Mouse (Mus musculus): ENCODE data around the gene Cox7a1. TPM values are rescaled to one million over a fixed set of nuclear protein-coding genes. Genes with fewer than 3 reads are reported as not detected.
A peak's percentile ranks its signal among the peaks of the same experiment; 100 is the strongest.

Cox7a1 gene
- 11.7 and 13.8 TPM in 2 replicates for polyA plus RNA-seq (2015; fragmentation: Nextera tagmentation; extraction: Ambion mirVana)

DNA sequence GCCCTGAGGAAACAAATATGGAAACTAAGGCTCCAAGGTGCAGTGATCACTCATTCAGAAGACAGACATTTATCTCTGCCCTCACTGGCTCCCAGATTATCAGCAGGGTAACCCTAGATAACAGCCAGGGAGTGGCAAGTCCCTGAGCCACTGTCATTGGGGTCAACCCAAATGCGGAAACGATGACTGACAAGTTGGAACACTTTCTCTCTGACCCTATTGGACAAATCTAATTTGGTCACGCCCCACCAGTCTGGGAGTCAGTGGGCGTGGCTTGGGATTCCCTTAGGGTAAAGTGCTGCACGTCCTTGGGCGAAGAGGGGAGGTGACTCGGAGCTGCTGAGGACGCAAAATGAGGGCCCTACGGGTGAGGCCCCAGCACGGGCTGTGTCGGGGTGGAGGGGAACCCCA is at the start of gene Cox7a1:
Gene Cox7a1, plus strand, starts transcription at position 266 of the 411 bp plus-strand sequence.
- Histone ChIP-seq H3K9ac (replicated peaks; ENCODE audit: low read length) (peak within 1 kb of the TSS; percentile 37; the same call in 1 of the 2 replicates), H3K36me3 (ENCODE audit: insufficient read depth, low read length) (peaks cover 29% of the 10 kb centered on the region), H3K27ac (ENCODE audit: low read length) (no peak within 1 kb of the TSS; the same call in 1 of the 2 replicates), H3K4me3 (ENCODE audit: low read length) (peak within 1 kb of the TSS; percentile 31), H3K27me3 (ENCODE audit: insufficient read depth, low read length) (no peaks in the 10 kb centered on the region), H3K4me1 (ENCODE audit: insufficient read depth, low read length) (peaks cover 10% of the 10 kb centered on the region; the same call in 1 of the 2 replicates), H3K4me2 (replicated peaks; ENCODE audit: low read depth, low read length) (peak within 1 kb of the TSS; percentile 54), H3K9me3 (ENCODE audit: low read length) (no peaks in the 10 kb centered on the region)
- ATAC-seq (ENCODE audit: low FRiP score, low TSS enrichment) = peak; percentile 76
- WGBS = 1% methylated on average over 11 of the region's 11 CpGs

DNA sequence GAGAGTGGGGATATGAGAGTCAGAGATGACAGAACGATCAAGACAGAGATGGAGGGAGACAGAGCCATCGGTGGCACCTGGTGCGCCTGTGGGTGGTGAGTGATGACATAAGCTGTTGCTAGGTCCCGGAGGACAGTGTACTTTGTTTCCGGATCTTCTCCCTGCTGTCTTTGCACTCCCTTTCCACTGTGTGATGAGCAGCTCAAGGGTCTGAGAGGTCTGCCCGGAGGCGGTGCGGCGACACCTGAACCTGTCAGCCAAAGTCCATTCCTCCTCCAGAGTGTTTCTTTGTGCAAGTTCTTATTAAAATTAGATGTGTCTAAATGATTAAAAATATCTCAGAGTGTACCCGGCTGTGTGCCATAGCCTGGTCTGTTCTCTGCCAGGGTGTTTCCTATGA is 47.1 kb upstream of the Cox7a1 start:
- no peak for ATAC-seq (ENCODE audit: low FRiP score, low TSS enrichment)
- peaks cover 44% of the 10 kb centered on the region for H3K36me3 ChIP-seq (ENCODE audit: insufficient read depth, low read length)
- H3K4me1 ChIP-seq (ENCODE audit: insufficient read depth, low read length) = no peaks in the 10 kb centered on the region
- no peak overlapping the region for H3K9ac ChIP-seq (replicated peaks; ENCODE audit: low read length)
- H3K27ac ChIP-seq (ENCODE audit: low read length) = no peak overlapping the region
- whole genome bisulfite sequencing = 86% methylated on average over 10 of the region's 10 CpGs
- no peak overlapping the region for H3K4me3 ChIP-seq (ENCODE audit: low read length)
- H3K9me3 ChIP-seq (ENCODE audit: low read length) = peaks cover 4% of the 10 kb centered on the region; the same call in 1 of the 2 replicates
- no peak overlapping the region for H3K4me2 ChIP-seq (replicated peaks; ENCODE audit: low read depth, low read length)
- no peaks in the 10 kb centered on the region for H3K27me3 ChIP-seq (ENCODE audit: insufficient read depth, low read length)

DNA sequence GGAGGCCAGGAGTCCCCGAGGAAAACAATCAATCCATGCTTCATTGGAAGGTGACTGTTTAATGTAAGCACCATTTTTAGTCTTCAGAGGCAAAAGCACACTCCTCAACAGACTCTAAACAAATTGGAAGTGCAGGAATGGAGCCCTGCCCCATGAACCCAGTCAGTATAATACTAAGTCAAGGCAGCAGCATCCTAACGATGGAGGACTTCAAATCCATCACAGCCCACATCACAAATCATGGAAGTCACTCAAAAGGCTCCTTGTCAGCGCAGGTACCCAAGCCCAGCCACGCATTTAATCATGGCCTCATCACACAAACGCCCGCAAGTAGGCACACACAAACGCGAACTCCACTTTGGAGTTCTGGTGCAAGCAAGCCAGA is 40.8 kb upstream of the Cox7a1 start:
- Histone ChIP-seq H3K4me2 (replicated peaks; ENCODE audit: low read depth, low read length) (peak overlapping the region; percentile 71), H3K4me3 (ENCODE audit: low read length) (peak overlapping the region; percentile 71), H3K9me3 (ENCODE audit: low read length) (peaks cover 17% of the 10 kb centered on the region), H3K9ac (replicated peaks; ENCODE audit: low read length) (peak overlapping the region; percentile 86), H3K36me3 (ENCODE audit: insufficient read depth, low read length) (peaks cover 30% of the 10 kb centered on the region), H3K27ac (ENCODE audit: low read length) (peak overlapping the region; percentile 91), H3K27me3 (ENCODE audit: insufficient read depth, low read length) (no peaks in the 10 kb centered on the region), H3K4me1 (ENCODE audit: insufficient read depth, low read length) (peaks cover 4% of the 10 kb centered on the region)
- 12% methylated on average over 8 of the region's 8 CpGs for WGBS
- ATAC-seq (ENCODE audit: low FRiP score, low TSS enrichment) = peak; percentile 49

DNA sequence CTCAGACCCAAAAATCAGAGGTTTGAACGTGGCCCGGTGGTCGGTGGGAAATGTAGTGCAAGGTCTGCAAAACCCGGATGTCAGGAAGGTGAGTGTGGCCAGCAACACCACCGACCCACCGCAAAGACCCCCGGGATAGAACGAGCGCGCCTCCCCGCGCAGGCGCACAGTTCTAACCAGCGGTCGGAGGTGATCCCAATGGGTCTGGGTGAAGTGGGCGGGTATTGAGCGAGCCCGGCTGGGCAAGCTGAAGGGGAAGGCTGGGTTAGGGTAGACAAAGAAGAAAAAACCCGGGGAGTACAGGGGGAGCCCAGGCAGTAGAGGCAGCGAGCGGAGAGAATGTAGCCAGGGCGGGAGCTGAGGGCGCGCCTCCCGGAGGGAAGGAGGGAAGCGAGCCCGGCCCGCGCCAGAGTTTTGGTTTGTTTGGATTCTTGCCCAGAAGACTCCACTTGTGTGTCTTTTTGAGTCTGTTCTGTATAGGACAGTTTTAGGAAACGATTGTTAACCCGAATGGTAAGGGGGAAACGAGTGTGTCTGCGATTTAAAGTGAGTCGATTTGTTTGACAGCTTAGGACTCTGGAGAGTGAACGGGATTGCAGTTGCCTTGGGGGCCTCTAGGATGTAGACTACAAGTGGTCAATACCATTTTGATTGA is 40.3 kb upstream of the Cox7a1 start:
- Histone ChIP-seq H3K27me3 (ENCODE audit: insufficient read depth, low read length) (no peaks in the 10 kb centered on the region), H3K4me3 (ENCODE audit: low read length) (peak overlapping the region; percentile 71), H3K4me1 (ENCODE audit: insufficient read depth, low read length) (peaks cover 4% of the 10 kb centered on the region), H3K9me3 (ENCODE audit: low read length) (peaks cover 18% of the 10 kb centered on the region), H3K27ac (ENCODE audit: low read length) (peak overlapping the region; percentile 91), H3K4me2 (replicated peaks; ENCODE audit: low read depth, low read length) (peak overlapping the region; percentile 71), H3K36me3 (ENCODE audit: insufficient read depth, low read length) (peaks cover 36% of the 10 kb centered on the region), H3K9ac (replicated peaks; ENCODE audit: low read length) (peak overlapping the region; percentile 86)
- 2% methylated on average over 35 of the region's 35 CpGs for WGBS
- ATAC-seq (ENCODE audit: low FRiP score, low TSS enrichment) = peak; percentile 97

DNA sequence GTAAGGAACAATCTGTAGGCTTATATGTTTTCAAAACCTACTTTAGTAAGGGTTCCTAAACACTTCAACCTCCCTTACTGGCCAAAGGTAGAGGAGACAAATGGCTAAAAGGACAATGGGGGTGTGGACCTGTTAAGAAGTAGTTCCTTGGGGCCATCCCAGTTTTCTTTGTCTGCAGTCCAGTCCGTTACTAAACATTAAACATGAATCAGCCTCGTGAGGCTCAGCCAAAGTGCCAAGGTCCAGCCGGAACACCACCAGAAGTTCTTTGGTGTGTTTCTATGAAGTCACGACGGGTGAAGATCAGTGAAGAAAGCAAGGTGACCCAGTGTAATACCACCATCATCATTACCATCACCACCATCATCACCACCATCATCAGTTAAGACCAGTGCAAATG is 36.9 kb upstream of the Cox7a1 start:
- WGBS = 95% methylated on average over 5 of the region's 5 CpGs
- Histone ChIP-seq H3K4me3 (ENCODE audit: low read length) (no peak overlapping the region), H3K27ac (ENCODE audit: low read length) (no peak overlapping the region), H3K27me3 (ENCODE audit: insufficient read depth, low read length) (no peaks in the 10 kb centered on the region), H3K4me2 (replicated peaks; ENCODE audit: low read depth, low read length) (no peak overlapping the region), H3K36me3 (ENCODE audit: insufficient read depth, low read length) (peaks cover 49% of the 10 kb centered on the region), H3K9ac (replicated peaks; ENCODE audit: low read length) (no peak overlapping the region), H3K9me3 (ENCODE audit: low read length) (peaks cover 49% of the 10 kb centered on the region), H3K4me1 (ENCODE audit: insufficient read depth, low read length) (peaks cover 4% of the 10 kb centered on the region)
- no peak for ATAC-seq (ENCODE audit: low FRiP score, low TSS enrichment)

DNA sequence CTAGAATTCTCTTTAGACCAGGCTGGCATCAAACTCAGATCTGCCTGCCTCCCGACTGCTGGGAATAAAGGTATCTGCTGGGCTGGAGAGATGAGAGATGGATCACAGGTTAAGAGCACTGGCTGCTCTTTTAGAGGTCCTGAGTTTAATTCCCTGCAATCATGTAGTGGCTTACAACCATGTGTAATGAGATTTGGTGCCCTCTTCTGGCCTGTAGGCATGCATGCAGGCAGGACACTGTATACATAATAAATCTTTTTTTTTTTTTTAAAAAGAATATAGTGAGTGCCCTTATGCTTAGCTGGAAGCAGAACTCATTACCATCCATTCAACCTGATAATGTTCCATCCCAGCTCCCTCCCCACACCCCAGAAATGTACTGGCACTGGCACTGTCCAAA is 29.9 kb upstream of the Cox7a1 start:
- Histone ChIP-seq H3K4me2 (replicated peaks; ENCODE audit: low read depth, low read length) (no peak overlapping the region), H3K4me1 (ENCODE audit: insufficient read depth, low read length) (no peaks in the 10 kb centered on the region), H3K27me3 (ENCODE audit: insufficient read depth, low read length) (no peaks in the 10 kb centered on the region), H3K36me3 (ENCODE audit: insufficient read depth, low read length) (peaks cover 90% of the 10 kb centered on the region), H3K4me3 (ENCODE audit: low read length) (no peak overlapping the region), H3K9ac (replicated peaks; ENCODE audit: low read length) (no peak overlapping the region), H3K9me3 (ENCODE audit: low read length) (peaks cover 94% of the 10 kb centered on the region), H3K27ac (ENCODE audit: low read length) (no peak overlapping the region)
- no peak for ATAC-seq (ENCODE audit: low FRiP score, low TSS enrichment)
- WGBS = 96% methylated on average over 1 of the region's 1 CpGs

DNA sequence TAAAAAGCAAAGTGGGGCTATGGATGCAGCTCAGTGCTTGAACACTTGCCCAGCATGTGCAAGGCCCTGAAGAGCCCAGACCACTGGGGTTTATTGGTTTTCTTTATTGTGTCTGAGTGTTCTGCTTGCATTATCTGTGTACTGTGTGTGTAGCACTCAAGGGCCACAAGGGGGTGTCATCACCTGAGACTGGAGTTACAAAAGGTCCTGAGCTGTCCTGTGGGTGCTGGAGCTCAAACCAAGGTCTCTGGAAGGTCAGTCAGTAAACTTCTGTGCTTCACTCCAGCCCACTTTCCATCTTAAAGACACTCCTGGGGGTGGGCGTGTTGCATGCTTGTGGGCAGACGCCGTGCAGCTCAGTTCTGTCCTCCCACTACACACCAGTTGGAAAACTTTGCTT is 28.4 kb upstream of the Cox7a1 start:
- ATAC-seq (ENCODE audit: low FRiP score, low TSS enrichment) = no peak
- H3K27ac ChIP-seq (ENCODE audit: low read length) = no peak overlapping the region
- H3K27me3 ChIP-seq (ENCODE audit: insufficient read depth, low read length) = no peaks in the 10 kb centered on the region
- WGBS = 87% methylated on average over 3 of the region's 3 CpGs
- H3K9me3 ChIP-seq (ENCODE audit: low read length) = peaks cover 91% of the 10 kb centered on the region
- H3K36me3 ChIP-seq (ENCODE audit: insufficient read depth, low read length) = peaks cover 89% of the 10 kb centered on the region
- no peaks in the 10 kb centered on the region for H3K4me1 ChIP-seq (ENCODE audit: insufficient read depth, low read length)
- H3K4me3 ChIP-seq (ENCODE audit: low read length) = no peak overlapping the region
- no peak overlapping the region for H3K4me2 ChIP-seq (replicated peaks; ENCODE audit: low read depth, low read length)
- no peak overlapping the region for H3K9ac ChIP-seq (replicated peaks; ENCODE audit: low read length)

DNA sequence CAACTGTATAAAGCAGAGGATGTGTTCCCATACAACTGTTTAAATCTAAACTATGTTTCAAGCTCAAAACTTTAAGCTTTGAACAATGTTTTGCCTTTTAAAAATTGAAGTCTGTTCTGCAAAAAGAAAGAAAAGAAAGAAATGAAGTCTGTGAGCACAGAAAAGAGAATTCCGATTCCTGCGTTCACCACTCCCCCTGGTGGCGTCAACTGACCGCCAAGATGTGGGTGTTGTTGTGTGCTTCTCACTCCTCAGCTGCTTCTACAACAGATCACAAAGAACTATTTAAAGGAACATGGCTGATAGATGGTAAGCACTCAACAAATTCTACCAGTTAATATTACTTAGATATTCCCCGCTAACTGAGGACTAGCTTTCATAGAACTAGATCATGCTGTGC is 20.8 kb upstream of the Cox7a1 start:
- Histone ChIP-seq H3K4me3 (ENCODE audit: low read length) (no peak overlapping the region), H3K27me3 (ENCODE audit: insufficient read depth, low read length) (no peaks in the 10 kb centered on the region), H3K4me2 (replicated peaks; ENCODE audit: low read depth, low read length) (no peak overlapping the region), H3K9ac (replicated peaks; ENCODE audit: low read length) (no peak overlapping the region), H3K27ac (ENCODE audit: low read length) (no peak overlapping the region), H3K36me3 (ENCODE audit: insufficient read depth, low read length) (peaks cover 96% of the 10 kb centered on the region), H3K4me1 (ENCODE audit: insufficient read depth, low read length) (peaks cover 4% of the 10 kb centered on the region; the same call in 1 of the 2 replicates), H3K9me3 (ENCODE audit: low read length) (peaks cover 90% of the 10 kb centered on the region)
- ATAC-seq (ENCODE audit: low FRiP score, low TSS enrichment) = no peak
- WGBS = 94% methylated on average over 5 of the region's 5 CpGs

DNA sequence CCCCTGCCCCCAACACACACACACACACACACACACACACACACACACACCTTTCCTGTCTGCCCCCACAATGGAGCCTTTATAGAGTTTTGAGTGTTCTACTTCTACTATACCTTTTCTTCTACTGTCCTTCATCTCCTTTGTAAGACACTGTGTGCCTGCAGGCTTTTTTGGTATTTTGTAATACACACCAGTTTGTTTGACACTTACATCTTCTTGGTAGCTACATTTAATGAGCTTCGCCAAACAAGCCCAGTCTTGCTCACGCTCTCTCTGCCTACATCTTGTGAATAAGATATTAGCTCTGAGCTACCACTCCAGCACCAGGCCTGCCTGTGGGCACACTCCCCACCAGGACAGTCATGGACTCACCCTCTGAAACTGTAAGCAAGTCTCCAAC is 19.2 kb upstream of the Cox7a1 start:
- H3K9me3 ChIP-seq (ENCODE audit: low read length) = peaks cover 74% of the 10 kb centered on the region
- 100% methylated on average over 2 of the region's 2 CpGs for WGBS
- no peak for ATAC-seq (ENCODE audit: low FRiP score, low TSS enrichment)

DNA sequence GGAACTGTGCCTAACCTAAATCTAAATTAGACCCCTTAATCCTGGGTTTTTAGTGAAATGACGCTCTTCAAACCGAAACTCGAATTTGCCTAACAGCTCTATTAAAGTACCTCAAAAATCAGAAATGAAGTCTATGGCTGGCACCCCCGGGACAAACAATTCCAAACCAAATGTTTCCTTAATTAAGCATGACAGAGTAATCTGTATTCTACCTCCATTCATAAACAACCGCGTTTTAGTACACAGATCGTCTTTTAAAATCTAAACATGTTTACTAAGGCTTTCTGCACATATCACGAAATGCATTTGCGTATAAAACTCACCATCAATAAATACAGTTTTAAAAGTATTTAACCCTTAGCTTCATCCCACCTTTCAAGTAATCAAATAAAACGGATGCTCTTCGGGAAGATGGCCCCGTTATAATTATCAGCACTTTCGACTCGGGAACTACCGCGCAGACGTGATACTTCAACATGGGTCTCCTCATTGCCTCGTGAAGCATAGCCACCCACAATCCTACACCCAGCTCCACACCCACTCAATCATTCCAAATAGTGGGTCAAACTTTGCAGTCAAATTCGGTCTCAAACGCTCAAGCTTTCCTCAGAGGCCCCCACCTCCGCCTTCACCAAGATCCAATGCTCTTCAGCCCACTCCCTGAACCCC is 14.9 kb upstream of the Cox7a1 start:
- peak overlapping the region; percentile 68 for H3K4me2 ChIP-seq (replicated peaks; ENCODE audit: low read depth, low read length)
- H3K36me3 ChIP-seq (ENCODE audit: insufficient read depth, low read length) = peaks cover 40% of the 10 kb centered on the region
- H3K9ac ChIP-seq (replicated peaks; ENCODE audit: low read length) = peak overlapping the region; percentile 91
- H3K27ac ChIP-seq (ENCODE audit: low read length) = peak overlapping the region; percentile 89
- H3K4me3 ChIP-seq (ENCODE audit: low read length) = peak overlapping the region; percentile 75
- H3K4me1 ChIP-seq (ENCODE audit: insufficient read depth, low read length) = peaks cover 19% of the 10 kb centered on the region; the same call in 1 of the 2 replicates
- peaks cover 34% of the 10 kb centered on the region for H3K9me3 ChIP-seq (ENCODE audit: low read length)
- no peak; the same call in 1 of the 2 replicates for ATAC-seq (ENCODE audit: low FRiP score, low TSS enrichment)
- H3K27me3 ChIP-seq (ENCODE audit: insufficient read depth, low read length) = no peaks in the 10 kb centered on the region
- 2% methylated on average over 21 of the region's 21 CpGs for WGBS

More for the DNA sequence above, 19.2 kb upstream of the Cox7a1 start:
- H3K4me1 ChIP-seq (ENCODE audit: insufficient read depth, low read length) = peaks cover 10% of the 10 kb centered on the region; the same call in 1 of the 2 replicates
- no peak overlapping the region for H3K4me3 ChIP-seq (ENCODE audit: low read length)
- H3K9ac ChIP-seq (replicated peaks; ENCODE audit: low read length) = no peak overlapping the region
- no peak overlapping the region for H3K4me2 ChIP-seq (replicated peaks; ENCODE audit: low read depth, low read length)
- H3K27ac ChIP-seq (ENCODE audit: low read length) = no peak overlapping the region
- peaks cover 81% of the 10 kb centered on the region for H3K36me3 ChIP-seq (ENCODE audit: insufficient read depth, low read length)
- H3K27me3 ChIP-seq (ENCODE audit: insufficient read depth, low read length) = no peaks in the 10 kb centered on the region
